Mouse (Mus musculus): Measurements from ENCODE around the gene Rel.

- TF ChIP-seq CTCF (IDR thresholded peaks at IDR 0.05; ENCODE audit: low read depth, low read length) (no peak), POLR2A (IDR thresholded peaks at IDR 0.05; ENCODE audit: extremely low read depth, insufficient read depth, low read length) (no peak)
These were observed 36.0 kb downstream of the Rel start for GRCm38 (mm10) chr11:23734749-23735286.

Measured in liver, adult 2 months (tissue).